Mouse (Mus musculus): ENCODE measurements around the gene Gm44579. TPM values are rescaled to one million over a fixed set of nuclear protein-coding genes. Genes with fewer than 3 reads are reported as not detected.
A peak's percentile ranks its signal among the peaks of the same experiment; 100 is the strongest.

Gm44579 gene
- polyA plus RNA-seq, 1 experiment from 2014 or later, result not detected

GRCm38 (mm10) chr15:98152916-98153315 is 67.9 kb downstream of the Gm44579 start:
- H3K9ac ChIP-seq, result no peak overlapping the region
- H3K4me3 ChIP-seq, result no peak overlapping the region
- no peaks in the 10 kb centered on the region for H3K9me3 ChIP-seq
- ATAC-seq (ENCODE audit: insufficient number of reproducible peaks, insufficient read depth, low FRiP score, low TSS enrichment), result no peak
- no peak overlapping the region for H3K4me2 ChIP-seq (replicated peaks)
- no peaks in the 10 kb centered on the region for H3K4me1 ChIP-seq
- no peaks in the 10 kb centered on the region for H3K27me3 ChIP-seq
- no peak overlapping the region for H3K27ac ChIP-seq
- 53% methylated on average over 7 of the region's 7 CpGs for WGBS
- no peaks in the 10 kb centered on the region for H3K36me3 ChIP-seq

- peaks cover 4% of the 10 kb centered on the region for H3K4me1 ChIP-seq
- no peaks in the 10 kb centered on the region for H3K9me3 ChIP-seq
- H3K27ac ChIP-seq, result no peak overlapping the region
- H3K27me3 ChIP-seq, result no peaks in the 10 kb centered on the region
- H3K36me3 ChIP-seq, result no peaks in the 10 kb centered on the region
- H3K4me3 ChIP-seq, result no peak overlapping the region
- no peak overlapping the region for H3K4me2 ChIP-seq (replicated peaks)
- H3K9ac ChIP-seq, result no peak overlapping the region
- ATAC-seq (ENCODE audit: insufficient number of reproducible peaks, insufficient read depth, low FRiP score, low TSS enrichment), result no peak
- WGBS, result 69% methylated on average over 10 of the region's 10 CpGs
Measured at GRCm38 (mm10) chr15:98149166-98149602, 71.6 kb downstream of the Gm44579 start.

- Histone ChIP-seq H3K4me2 (replicated peaks) (no peak overlapping the region), H3K9me3 (no peaks in the 10 kb centered on the region), H3K27ac (no peak overlapping the region), H3K4me3 (no peak overlapping the region), H3K36me3 (no peaks in the 10 kb centered on the region), H3K27me3 (no peaks in the 10 kb centered on the region), H3K9ac (no peak overlapping the region), H3K4me1 (peaks cover 4% of the 10 kb centered on the region)
- WGBS, result 73% methylated on average over 3 of the region's 3 CpGs
- no peak for ATAC-seq (ENCODE audit: insufficient number of reproducible peaks, insufficient read depth, low FRiP score, low TSS enrichment)
Measured at GRCm38 (mm10) chr15:98148356-98148755, 72.4 kb downstream of the Gm44579 start.

GRCm38 (mm10) chr15:98145559-98146181 is 75.1 kb downstream of the Gm44579 start:
- Histone ChIP-seq H3K4me1 (peaks cover 4% of the 10 kb centered on the region), H3K27ac (peak overlapping the region; percentile 84), H3K4me2 (replicated peaks) (peak overlapping the region; percentile 82), H3K9ac (peak overlapping the region; percentile 88), H3K9me3 (no peaks in the 10 kb centered on the region), H3K36me3 (peaks cover 17% of the 10 kb centered on the region; the same call in 1 of the 2 replicates), H3K4me3 (peak overlapping the region; percentile 93), H3K27me3 (no peaks in the 10 kb centered on the region)
- ATAC-seq (ENCODE audit: insufficient number of reproducible peaks, insufficient read depth, low FRiP score, low TSS enrichment), result peak; percentile 95
- WGBS, result 1% methylated on average over 38 of the region's 38 CpGs

GRCm38 (mm10) chr15:98144861-98145507 is 75.8 kb downstream of the Gm44579 start:
- under 1% methylated on average over 36 of the region's 36 CpGs for WGBS
- H3K4me1 ChIP-seq, result peaks cover 4% of the 10 kb centered on the region
- H3K27ac ChIP-seq, result peak overlapping the region; percentile 84; the same call in 1 of the 2 replicates
- no peaks in the 10 kb centered on the region for H3K9me3 ChIP-seq
- H3K4me2 ChIP-seq (replicated peaks), result peak overlapping the region; percentile 82
- peak overlapping the region; percentile 88 for H3K9ac ChIP-seq
- H3K36me3 ChIP-seq, result peaks cover 23% of the 10 kb centered on the region; the same call in 1 of the 2 replicates
- peak overlapping the region; percentile 93 for H3K4me3 ChIP-seq
- 0 out of 2 replicates have a peak, but pooled peaks have one; percentile 11 for ATAC-seq (ENCODE audit: insufficient number of reproducible peaks, insufficient read depth, low FRiP score, low TSS enrichment)
- no peaks in the 10 kb centered on the region for H3K27me3 ChIP-seq

- no peak overlapping the region for H3K9ac ChIP-seq
- no peak overlapping the region for H3K27ac ChIP-seq
- no peak overlapping the region for H3K4me3 ChIP-seq
- peaks cover 4% of the 10 kb centered on the region for H3K4me1 ChIP-seq
- H3K27me3 ChIP-seq, result no peaks in the 10 kb centered on the region
- no peak overlapping the region for H3K4me2 ChIP-seq (replicated peaks)
- H3K36me3 ChIP-seq, result peaks cover 42% of the 10 kb centered on the region
- H3K9me3 ChIP-seq, result no peaks in the 10 kb centered on the region
- ATAC-seq (ENCODE audit: insufficient number of reproducible peaks, insufficient read depth, low FRiP score, low TSS enrichment), result no peak
- WGBS, result 87% methylated on average over 10 of the region's 10 CpGs
Measured at GRCm38 (mm10) chr15:98142515-98142914, 78.3 kb downstream of the Gm44579 start.

DNA sequence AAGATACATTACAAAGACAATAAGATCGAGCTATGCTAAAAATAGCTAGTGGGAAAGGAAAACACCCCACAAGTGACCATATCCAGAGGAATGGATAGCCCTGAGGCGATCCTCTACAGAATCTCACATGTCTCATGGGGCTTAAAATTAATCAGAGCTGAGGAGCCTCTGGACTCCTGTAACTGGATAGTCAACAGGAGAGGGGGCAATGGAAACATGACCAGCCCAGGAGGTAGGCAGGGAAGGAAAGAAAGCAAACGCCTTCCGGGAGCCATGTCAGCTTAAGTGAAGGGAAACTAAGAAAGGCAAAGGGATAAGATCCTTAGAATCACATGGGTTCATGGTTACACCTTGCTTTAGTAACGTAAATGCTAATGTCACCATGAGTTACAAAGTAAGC is 80.0 kb downstream of the Gm44579 start:
- no peak overlapping the region for H3K9ac ChIP-seq
- H3K27ac ChIP-seq, result no peak overlapping the region
- ATAC-seq (ENCODE audit: insufficient number of reproducible peaks, insufficient read depth, low FRiP score, low TSS enrichment), result no peak
- peaks cover 4% of the 10 kb centered on the region for H3K4me1 ChIP-seq
- H3K4me2 ChIP-seq (replicated peaks), result no peak overlapping the region
- peaks cover 59% of the 10 kb centered on the region for H3K36me3 ChIP-seq
- WGBS, result 82% methylated on average over 5 of the region's 5 CpGs
- H3K4me3 ChIP-seq, result no peak overlapping the region
- H3K9me3 ChIP-seq, result no peaks in the 10 kb centered on the region
- H3K27me3 ChIP-seq, result no peaks in the 10 kb centered on the region

DNA sequence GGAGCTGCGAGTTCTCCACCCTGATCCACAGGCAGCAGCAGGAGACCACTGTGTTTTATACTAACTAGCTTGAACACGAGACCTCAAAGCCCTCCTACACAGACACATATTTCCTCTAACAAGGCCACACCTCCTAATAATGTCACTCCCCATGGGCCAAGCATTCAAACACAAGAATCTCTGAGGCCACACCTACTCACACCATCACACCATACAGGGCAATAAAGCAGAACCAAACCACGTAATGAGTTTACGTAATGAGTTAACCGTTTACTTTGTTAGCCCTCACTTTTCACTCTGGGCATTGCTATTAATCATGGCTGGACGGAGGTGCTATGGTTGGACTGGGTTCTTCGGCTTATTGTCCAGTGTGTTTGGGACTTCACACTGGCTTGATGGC is 81.0 kb downstream of the Gm44579 start:
- H3K9me3 ChIP-seq, result no peaks in the 10 kb centered on the region
- no peak for ATAC-seq (ENCODE audit: insufficient number of reproducible peaks, insufficient read depth, low FRiP score, low TSS enrichment)
- no peak overlapping the region for H3K27ac ChIP-seq
- H3K4me3 ChIP-seq, result no peak overlapping the region
- peaks cover 2% of the 10 kb centered on the region for H3K4me1 ChIP-seq
- no peaks in the 10 kb centered on the region for H3K27me3 ChIP-seq
- no peak overlapping the region for H3K9ac ChIP-seq
- 82% methylated on average over 7 of the region's 7 CpGs for WGBS
- H3K36me3 ChIP-seq, result peaks cover 70% of the 10 kb centered on the region
- H3K4me2 ChIP-seq (replicated peaks), result no peak overlapping the region

GRCm38 (mm10) chr15:98136871-98137270 is 83.9 kb downstream of the Gm44579 start:
- no peaks in the 10 kb centered on the region for H3K27me3 ChIP-seq
- ATAC-seq (ENCODE audit: insufficient number of reproducible peaks, insufficient read depth, low FRiP score, low TSS enrichment), result no peak
- peaks cover 89% of the 10 kb centered on the region for H3K36me3 ChIP-seq
- WGBS, result 92% methylated on average over 9 of the region's 9 CpGs
- H3K27ac ChIP-seq, result no peak overlapping the region
- no peak overlapping the region for H3K4me3 ChIP-seq
- H3K9me3 ChIP-seq, result no peaks in the 10 kb centered on the region
- H3K4me2 ChIP-seq (replicated peaks), result no peak overlapping the region
- no peak overlapping the region for H3K9ac ChIP-seq
- no peaks in the 10 kb centered on the region for H3K4me1 ChIP-seq

Other genes starting within 250 kb of the Gm44579 start
- gene Col2a1, start 216.3 kb downstream of the Gm44579 start, polyA plus RNA-seq (2016; fragmentation: Nextera tagmentation; extraction: Ambion mirVana), result 377 and 433 TPM in 2 replicates
- gene Pfkm, start 128.4 kb downstream of the Gm44579 start, polyA plus RNA-seq (2016; fragmentation: Nextera tagmentation; extraction: Ambion mirVana), result 49.6 and 50.5 TPM in 2 replicates
- gene Senp1, start 127.2 kb downstream of the Gm44579 start, polyA plus RNA-seq (2016; fragmentation: Nextera tagmentation; extraction: Ambion mirVana), result 41.8 and 45.6 TPM in 2 replicates
- 46.4 and 47.2 TPM in 2 replicates for gene Asb8, start 55.4 kb downstream of the Gm44579 start, polyA plus RNA-seq (2016; fragmentation: Nextera tagmentation; extraction: Ambion mirVana)
- gene Ccdc184, start 53.8 kb downstream of the Gm44579 start, polyA plus RNA-seq (2016; fragmentation: Nextera tagmentation; extraction: Ambion mirVana), result 2.0 and 2.4 TPM in 2 replicates
- gene Olfr288, start 25.4 kb downstream of the Gm44579 start, polyA plus RNA-seq (2016; fragmentation: Nextera tagmentation; extraction: Ambion mirVana), result not detected in 2 replicates
- not detected in 2 replicates for gene Olfr287, start 79 bp upstream of the Gm44579 start, polyA plus RNA-seq (2016; fragmentation: Nextera tagmentation; extraction: Ambion mirVana)
- gene Olfr286, start 13.5 kb upstream of the Gm44579 start, polyA plus RNA-seq (2016; fragmentation: Nextera tagmentation; extraction: Ambion mirVana), result not detected in 2 replicates
- not detected in 2 replicates for gene H1fnt, start 36.3 kb upstream of the Gm44579 start, polyA plus RNA-seq (2016; fragmentation: Nextera tagmentation; extraction: Ambion mirVana)
- gene Zfp641, start 75.2 kb upstream of the Gm44579 start, polyA plus RNA-seq (2016; fragmentation: Nextera tagmentation; extraction: Ambion mirVana), result 1.0 and 1.2 TPM in 2 replicates
- not detected in 2 replicates for gene Olfr285, start 96.4 kb upstream of the Gm44579 start, polyA plus RNA-seq (2016; fragmentation: Nextera tagmentation; extraction: Ambion mirVana)
- not detected in 2 replicates for gene Olfr284, start 120.0 kb upstream of the Gm44579 start, polyA plus RNA-seq (2016; fragmentation: Nextera tagmentation; extraction: Ambion mirVana)
- 0.10 TPM in 1 of 2 replicates, not detected in the other for gene Olfr283, start 160.0 kb upstream of the Gm44579 start, polyA plus RNA-seq (2016; fragmentation: Nextera tagmentation; extraction: Ambion mirVana)
- gene Olfr282, start 210.2 kb upstream of the Gm44579 start, polyA plus RNA-seq (2016; fragmentation: Nextera tagmentation; extraction: Ambion mirVana), result not detected in 2 replicates
- gene Olfr281, start 231.6 kb upstream of the Gm44579 start, polyA plus RNA-seq (2016; fragmentation: Nextera tagmentation; extraction: Ambion mirVana), result 0.05 TPM in 1 of 2 replicates, not detected in the other
- not detected in 2 replicates for gene OR5BS1P, start 248.9 kb upstream of the Gm44579 start, polyA plus RNA-seq (2016; fragmentation: Nextera tagmentation; extraction: Ambion mirVana)

Data from embryonic facial prominence, embryonic 12.5 days (tissue).